Mouse (Mus musculus): ENCODE data around the gene Ripor3. TPM values are rescaled to one million over a fixed set of nuclear protein-coding genes. Genes with fewer than 3 reads are reported as not detected.

The Ripor3 gene
- polyA plus RNA-seq, 1 experiment from 2014 or later, result 1.6 TPM

GRCm38 (mm10) chr2:167963778-167964300, 46.6 kb downstream of the Ripor3 start:
- Histone ChIP-seq H3K27ac (no peak overlapping the region), H3K4me3 (replicated peaks) (no peak overlapping the region), H3K9me3 (replicated peaks) (no peaks in the 10 kb centered on the region), H3K4me1 (replicated peaks) (peaks cover 34% of the 10 kb centered on the region), H3K27me3 (no peaks in the 10 kb centered on the region), H3K4me2 (no peak overlapping the region), H3K9ac (no peak overlapping the region), H3K36me3 (peaks cover 50% of the 10 kb centered on the region)
- ATAC-seq (ENCODE audit: low read depth) (no peak), DNase-seq (no peak)
- WGBS (ENCODE audit: insufficient replicate concordance), result 79% methylated on average over 9 of the region's 9 CpGs

GRCm38 (mm10) chr2:167963176-167963575, 47.2 kb downstream of the Ripor3 start:
- no peak for ATAC-seq (ENCODE audit: low read depth)
- peaks cover 40% of the 10 kb centered on the region for H3K4me1 ChIP-seq (replicated peaks)

GRCm38 (mm10) chr2:167962347-167962746, 48.1 kb downstream of the Ripor3 start:
- Histone ChIP-seq H3K9me3 (replicated peaks) (no peaks in the 10 kb centered on the region), H3K4me2 (no peak overlapping the region), H3K27ac (no peak overlapping the region), H3K36me3 (peaks cover 35% of the 10 kb centered on the region), H3K27me3 (no peaks in the 10 kb centered on the region), H3K4me1 (replicated peaks) (peaks cover 49% of the 10 kb centered on the region), H3K4me3 (replicated peaks) (no peak overlapping the region), H3K9ac (no peak overlapping the region)
- ATAC-seq (ENCODE audit: low read depth), result no peak
- DNase-seq, result no peak
- 74% methylated on average over 6 of the region's 6 CpGs for WGBS (ENCODE audit: insufficient replicate concordance)

More at GRCm38 (mm10) chr2:167963176-167963575, 47.2 kb downstream of the Ripor3 start:
- Histone ChIP-seq H3K27ac (no peak overlapping the region), H3K4me2 (no peak overlapping the region), H3K4me3 (replicated peaks) (no peak overlapping the region), H3K9me3 (replicated peaks) (no peaks in the 10 kb centered on the region), H3K27me3 (no peaks in the 10 kb centered on the region), H3K9ac (no peak overlapping the region), H3K36me3 (peaks cover 43% of the 10 kb centered on the region)
- 85% methylated on average over 4 of the region's 4 CpGs for WGBS (ENCODE audit: insufficient replicate concordance)
- DNase-seq, result no peak

- Histone ChIP-seq H3K4me2 (no peak overlapping the region), H3K27me3 (no peaks in the 10 kb centered on the region), H3K4me1 (replicated peaks) (peaks cover 61% of the 10 kb centered on the region), H3K9me3 (replicated peaks) (no peaks in the 10 kb centered on the region), H3K9ac (no peak overlapping the region), H3K4me3 (replicated peaks) (no peak overlapping the region), H3K27ac (peak overlapping the region; percentile 72; the same call in 1 of the 2 replicates), H3K36me3 (peaks cover 17% of the 10 kb centered on the region)
- DNase-seq (no peak), ATAC-seq (ENCODE audit: low read depth) (no peak)
- WGBS (ENCODE audit: insufficient replicate concordance), result 76% methylated on average over 8 of the region's 8 CpGs
Observed at GRCm38 (mm10) chr2:167960584-167960983, 49.8 kb downstream of the Ripor3 start.

- H3K27ac ChIP-seq, result peak overlapping the region; percentile 72
- 23% methylated on average over 7 of the region's 7 CpGs for WGBS (ENCODE audit: insufficient replicate concordance)
- H3K27me3 ChIP-seq, result no peaks in the 10 kb centered on the region
- ATAC-seq (ENCODE audit: low read depth), result 0 out of 2 replicates have a peak, but pooled peaks have one; percentile 32
- DNase-seq, result no peak
- H3K9me3 ChIP-seq (replicated peaks), result no peaks in the 10 kb centered on the region
- H3K4me1 ChIP-seq (replicated peaks), result peaks cover 64% of the 10 kb centered on the region
- peaks cover 11% of the 10 kb centered on the region for H3K36me3 ChIP-seq
- no peak overlapping the region for H3K9ac ChIP-seq
- peak overlapping the region; percentile 34; the same call in 1 of the 2 replicates for H3K4me2 ChIP-seq
- no peak overlapping the region for H3K4me3 ChIP-seq (replicated peaks)
Observed at GRCm38 (mm10) chr2:167959996-167960395, 50.4 kb downstream of the Ripor3 start.

GRCm38 (mm10) chr2:167959384-167959911, 51.0 kb downstream of the Ripor3 start:
- peaks cover 69% of the 10 kb centered on the region for H3K4me1 ChIP-seq (replicated peaks)
- peak overlapping the region; percentile 72 for H3K27ac ChIP-seq
- 38% methylated on average over 4 of the region's 4 CpGs for WGBS (ENCODE audit: insufficient replicate concordance)
- no peaks in the 10 kb centered on the region for H3K27me3 ChIP-seq
- DNase-seq (no peak), ATAC-seq (ENCODE audit: low read depth) (peak; percentile 35; the same call in 1 of the 2 replicates)
- no peak overlapping the region for H3K4me3 ChIP-seq (replicated peaks)
- no peak overlapping the region for H3K9ac ChIP-seq
- H3K9me3 ChIP-seq (replicated peaks), result no peaks in the 10 kb centered on the region
- peaks cover 8% of the 10 kb centered on the region; the same call in 1 of the 2 replicates for H3K36me3 ChIP-seq
- H3K4me2 ChIP-seq, result peak overlapping the region; percentile 34

GRCm38 (mm10) chr2:167958843-167959242, 51.6 kb downstream of the Ripor3 start:
- Histone ChIP-seq H3K4me2 (peak overlapping the region; percentile 34), H3K9me3 (replicated peaks) (no peaks in the 10 kb centered on the region), H3K27me3 (no peaks in the 10 kb centered on the region), H3K4me1 (replicated peaks) (peaks cover 71% of the 10 kb centered on the region), H3K4me3 (replicated peaks) (no peak overlapping the region), H3K9ac (no peak overlapping the region), H3K27ac (peak overlapping the region; percentile 72), H3K36me3 (peaks cover 2% of the 10 kb centered on the region; the same call in 1 of the 2 replicates)
- DNase-seq, result no peak
- WGBS (ENCODE audit: insufficient replicate concordance), result 36% methylated on average over 4 of the region's 4 CpGs
- ATAC-seq (ENCODE audit: low read depth), result no peak

GRCm38 (mm10) chr2:167958082-167958788, 52.2 kb downstream of the Ripor3 start:
- 69% methylated on average over 5 of the region's 5 CpGs for WGBS (ENCODE audit: insufficient replicate concordance)
- Histone ChIP-seq H3K4me3 (replicated peaks) (no peak overlapping the region), H3K36me3 (no peaks in the 10 kb centered on the region), H3K9me3 (replicated peaks) (no peaks in the 10 kb centered on the region), H3K9ac (no peak overlapping the region), H3K27ac (peak overlapping the region; percentile 56; the same call in 1 of the 2 replicates), H3K27me3 (no peaks in the 10 kb centered on the region), H3K4me1 (replicated peaks) (peaks cover 76% of the 10 kb centered on the region), H3K4me2 (no peak overlapping the region)
- no peak for ATAC-seq (ENCODE audit: low read depth)
- no peak for DNase-seq

- no peaks in the 10 kb centered on the region for H3K9me3 ChIP-seq (replicated peaks)
- H3K27ac ChIP-seq, result no peak overlapping the region
- H3K4me2 ChIP-seq, result no peak overlapping the region
- no peaks in the 10 kb centered on the region for H3K36me3 ChIP-seq
- WGBS (ENCODE audit: insufficient replicate concordance), result 80% methylated on average over 1 of the region's 1 CpGs
- H3K4me3 ChIP-seq (replicated peaks), result no peak overlapping the region
- ATAC-seq (ENCODE audit: low read depth) (no peak), DNase-seq (no peak)
- peaks cover 77% of the 10 kb centered on the region for H3K4me1 ChIP-seq (replicated peaks)
- no peak overlapping the region for H3K9ac ChIP-seq
- H3K27me3 ChIP-seq, result no peaks in the 10 kb centered on the region
Observed at GRCm38 (mm10) chr2:167957539-167957938, 52.9 kb downstream of the Ripor3 start.

GRCm38 (mm10) chr2:167954928-167955327, 55.5 kb downstream of the Ripor3 start:
- Histone ChIP-seq H3K4me1 (replicated peaks) (peaks cover 74% of the 10 kb centered on the region), H3K36me3 (no peaks in the 10 kb centered on the region), H3K9me3 (replicated peaks) (no peaks in the 10 kb centered on the region), H3K4me2 (no peak overlapping the region), H3K9ac (no peak overlapping the region), H3K27me3 (no peaks in the 10 kb centered on the region), H3K27ac (no peak overlapping the region), H3K4me3 (replicated peaks) (no peak overlapping the region)
- ATAC-seq (ENCODE audit: low read depth) (no peak), DNase-seq (no peak)
- WGBS (ENCODE audit: insufficient replicate concordance), result 55% methylated on average over 7 of the region's 7 CpGs

GRCm38 (mm10) chr2:167953819-167954218, 56.6 kb downstream of the Ripor3 start:
- no peak overlapping the region for H3K27ac ChIP-seq
- peaks cover 74% of the 10 kb centered on the region for H3K4me1 ChIP-seq (replicated peaks)
- no peaks in the 10 kb centered on the region for H3K36me3 ChIP-seq
- H3K4me3 ChIP-seq (replicated peaks), result no peak overlapping the region
- DNase-seq, result no peak
- no peaks in the 10 kb centered on the region for H3K9me3 ChIP-seq (replicated peaks)
- H3K4me2 ChIP-seq, result no peak overlapping the region
- ATAC-seq (ENCODE audit: low read depth), result no peak
- WGBS (ENCODE audit: insufficient replicate concordance), result 79% methylated on average over 10 of the region's 10 CpGs
- H3K27me3 ChIP-seq, result no peaks in the 10 kb centered on the region
- H3K9ac ChIP-seq, result 0 out of 2 replicates have a peak overlapping the region, but pooled peaks have one; percentile 3
